Mouse (Mus musculus) thymus, adult 2 months (tissue): Measurements from ENCODE around the gene E2f3.

Experiments
- CTCF ChIP-seq: fragments of 200-500 bp; IDR thresholded peaks from 2 replicates; pipeline ENCODE4 v1.5.1; 2012; ENCODE audit warnings: mild to moderate bottlenecking, control low read depth, low read length, moderate library complexity, borderline replicate concordance; ENCODE audit not compliant: control insufficient read depth, poor library complexity, insufficient read depth; ENCODE audit errors: extremely low read depth
- POLR2A ChIP-seq: fragments of 200-500 bp; IDR thresholded peaks from 2 replicates; pipeline ENCODE4 v1.6.1; 2012; ENCODE audit warnings: mild to moderate bottlenecking, low read length, control low read depth, moderate library complexity; ENCODE audit not compliant: control insufficient read depth, poor library complexity, insufficient read depth; ENCODE audit errors: extremely low read depth

DNA sequence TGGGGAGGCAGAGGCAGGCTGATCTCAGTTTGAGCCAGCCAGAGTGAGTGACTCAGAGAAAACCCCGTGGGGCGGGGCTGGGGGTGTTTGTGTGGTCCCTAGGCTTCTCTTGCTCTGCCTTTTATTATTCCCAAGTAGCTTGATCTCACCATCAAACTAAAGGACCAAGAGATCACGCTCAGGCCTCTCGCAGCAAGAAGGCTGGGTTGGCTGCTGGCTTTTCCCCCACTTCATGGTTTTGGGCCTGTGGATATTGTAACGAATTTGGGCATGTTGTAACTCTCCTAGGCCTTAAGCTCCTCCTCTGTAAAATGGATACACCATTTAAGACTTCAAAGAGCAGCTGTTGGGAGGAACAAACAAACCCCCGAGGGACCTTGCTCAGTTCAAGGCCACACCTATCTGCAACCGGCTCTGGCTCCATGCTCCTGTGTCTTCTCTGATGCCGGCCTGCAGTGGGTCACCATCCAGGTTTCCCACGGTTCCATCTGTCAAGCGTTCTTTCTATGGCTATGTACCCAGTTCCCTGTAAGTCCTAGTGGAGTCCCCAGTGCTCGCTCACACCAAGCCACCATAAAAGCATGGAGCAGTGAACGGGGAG lies 28.9 kb downstream of the E2f3 start:
- TF ChIP-seq CTCF = no peak
- TF ChIP-seq POLR2A = no peak
